Mouse (Mus musculus): ENCODE measurements around the gene Srbd1. TPM values are rescaled to one million over a fixed set of nuclear protein-coding genes. Genes with fewer than 3 reads are reported as not detected.
A peak's percentile ranks its signal among the peaks of the same experiment; 100 is the strongest.

Gene Srbd1
- polyA plus RNA-seq, 1 experiment from 2014 or later: 12.0 TPM

DNA sequence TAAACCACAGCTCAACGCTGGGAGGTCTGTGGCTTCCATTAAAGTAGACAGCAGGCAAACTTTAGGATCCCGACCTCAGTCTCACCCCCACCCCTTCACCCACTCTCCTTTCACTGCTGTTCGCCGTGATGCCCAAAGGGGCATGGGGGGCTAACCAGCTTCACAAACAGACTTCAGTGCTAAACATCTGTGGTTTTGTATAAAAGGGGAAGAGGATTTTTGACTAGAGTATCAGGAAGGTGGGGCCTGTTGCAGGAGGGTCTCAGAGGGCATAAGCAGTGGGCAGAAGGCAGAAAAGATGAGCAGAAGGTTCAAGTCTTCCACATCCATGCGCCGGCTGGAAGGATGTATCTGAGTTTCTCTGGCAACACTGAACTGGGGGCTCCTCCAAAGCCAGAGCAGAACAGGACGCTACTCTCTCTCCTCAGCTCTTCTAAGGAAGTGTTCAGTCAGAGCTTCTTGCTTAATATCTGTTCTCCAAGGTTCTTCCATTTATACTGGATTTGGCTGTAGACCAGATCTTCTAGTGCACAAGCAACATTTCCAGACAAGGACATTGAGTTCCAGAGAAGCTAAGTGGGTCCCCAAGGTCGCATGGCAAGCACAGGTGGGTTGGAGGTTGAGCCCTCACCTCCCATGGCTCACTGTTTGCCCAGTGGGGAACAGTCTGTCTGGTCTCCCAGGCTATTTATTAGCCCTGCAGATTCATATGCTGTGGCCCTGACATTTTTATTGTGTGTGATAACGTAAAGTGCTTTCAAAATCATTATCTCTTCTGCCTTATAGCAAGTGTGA is 25.4 kb upstream of the Srbd1 start:
- WGBS: 57% methylated on average over 9 of the region's 9 CpGs
- peak overlapping the region; percentile 18; the same call in 1 of the 2 replicates for H3K9ac ChIP-seq (ENCODE audit: low read length)
- no peaks in the 10 kb centered on the region for H3K9me3 ChIP-seq (ENCODE audit: control insufficient read depth, low read length)
- no peaks in the 10 kb centered on the region for H3K27me3 ChIP-seq (ENCODE audit: control insufficient read depth, insufficient read depth, low read length)
- ATAC-seq (ENCODE audit: insufficient read depth, low FRiP score, low TSS enrichment) (no peak), DNase-seq (ENCODE audit: low spot score) (no peak)
- H3K27ac ChIP-seq (ENCODE audit: low read depth, low read length): no peak overlapping the region
- peak overlapping the region; percentile 98 for H3K4me2 ChIP-seq (ENCODE audit: low read depth)
- peaks cover 21% of the 10 kb centered on the region for H3K4me1 ChIP-seq (ENCODE audit: control insufficient read depth, insufficient read depth, low read length)
- H3K4me3 ChIP-seq (ENCODE audit: low read depth, low read length): peak overlapping the region; percentile 75
- no peaks in the 10 kb centered on the region for H3K36me3 ChIP-seq (ENCODE audit: control insufficient read depth, insufficient read depth, low read length)

DNA sequence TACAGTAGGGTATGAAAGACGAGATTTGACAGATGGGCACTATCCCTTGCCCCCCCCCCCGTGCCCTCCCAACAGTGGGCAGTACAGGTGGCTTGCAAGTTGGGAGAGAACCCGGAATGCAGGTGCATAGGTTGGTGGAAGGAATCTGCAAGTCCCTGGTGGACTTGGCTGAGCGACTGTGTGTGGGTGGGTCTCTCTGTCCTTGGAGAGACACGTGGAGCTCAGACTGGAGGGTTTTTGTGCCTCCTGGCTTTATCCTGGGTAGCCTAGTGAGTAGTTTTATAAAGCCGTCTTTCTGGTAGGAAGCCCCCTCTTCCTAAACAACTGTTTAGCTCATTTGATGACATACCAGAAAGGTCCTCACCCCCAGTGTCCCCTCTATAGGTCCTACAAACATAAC is 24.1 kb upstream of the Srbd1 start:
- Histone ChIP-seq H3K36me3 (ENCODE audit: control insufficient read depth, insufficient read depth, low read length) (no peaks in the 10 kb centered on the region), H3K27me3 (ENCODE audit: control insufficient read depth, insufficient read depth, low read length) (no peaks in the 10 kb centered on the region), H3K27ac (ENCODE audit: low read depth, low read length) (no peak overlapping the region; the same call in 1 of the 2 replicates), H3K9me3 (ENCODE audit: control insufficient read depth, low read length) (no peaks in the 10 kb centered on the region), H3K4me2 (ENCODE audit: low read depth) (peak overlapping the region; percentile 98), H3K9ac (ENCODE audit: low read length) (peak overlapping the region; percentile 81), H3K4me1 (ENCODE audit: control insufficient read depth, insufficient read depth, low read length) (peaks cover 21% of the 10 kb centered on the region), H3K4me3 (ENCODE audit: low read depth, low read length) (peak overlapping the region; percentile 75)
- DNase-seq (ENCODE audit: low spot score) (no peak), ATAC-seq (ENCODE audit: insufficient read depth, low FRiP score, low TSS enrichment) (no peak)
- 21% methylated on average over 6 of the region's 6 CpGs for WGBS

DNA sequence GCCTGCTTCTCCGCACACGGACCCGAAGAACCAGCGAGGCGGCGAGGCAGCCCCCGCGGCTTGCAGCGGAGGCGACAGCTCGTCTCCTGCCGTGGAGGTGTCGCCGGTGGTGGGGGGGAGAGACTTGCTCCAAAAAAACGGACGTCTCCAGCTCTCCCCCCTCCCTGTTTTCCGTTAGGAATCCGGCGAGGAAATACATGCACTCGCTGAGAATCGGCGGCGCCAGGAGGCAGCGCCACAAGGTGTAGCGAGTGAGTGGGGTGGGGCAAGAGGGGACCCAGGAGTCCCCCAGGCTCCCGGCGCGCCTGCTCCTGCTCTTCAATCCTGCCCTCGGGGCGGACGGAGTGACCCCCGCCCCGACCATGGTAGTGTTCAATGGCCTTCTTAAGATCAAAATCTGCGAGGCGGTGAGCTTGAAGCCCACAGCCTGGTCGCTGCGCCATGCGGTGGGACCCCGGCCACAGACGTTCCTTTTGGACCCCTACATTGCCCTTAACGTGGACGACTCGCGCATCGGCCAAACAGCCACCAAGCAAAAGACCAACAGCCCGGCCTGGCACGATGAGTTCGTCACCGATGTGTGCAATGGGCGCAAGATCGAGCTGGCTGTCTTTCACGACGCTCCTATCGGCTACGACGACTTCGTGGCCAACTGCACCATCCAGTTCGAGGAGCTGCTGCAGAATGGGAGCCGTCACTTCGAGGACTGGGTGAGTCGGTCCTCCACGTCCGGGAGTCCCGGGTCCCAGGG is 23.4 kb upstream of the Srbd1 start:
- H3K27ac ChIP-seq (ENCODE audit: low read depth, low read length): peak overlapping the region; percentile 96
- H3K9ac ChIP-seq (ENCODE audit: low read length): peak overlapping the region; percentile 81
- H3K4me2 ChIP-seq (ENCODE audit: low read depth): peak overlapping the region; percentile 98
- under 1% methylated on average over 64 of the region's 64 CpGs for whole genome bisulfite sequencing
- H3K9me3 ChIP-seq (ENCODE audit: control insufficient read depth, low read length): no peaks in the 10 kb centered on the region
- H3K27me3 ChIP-seq (ENCODE audit: control insufficient read depth, insufficient read depth, low read length): no peaks in the 10 kb centered on the region
- peaks cover 21% of the 10 kb centered on the region for H3K4me1 ChIP-seq (ENCODE audit: control insufficient read depth, insufficient read depth, low read length)
- H3K36me3 ChIP-seq (ENCODE audit: control insufficient read depth, insufficient read depth, low read length): no peaks in the 10 kb centered on the region
- DNase-seq (ENCODE audit: low spot score): peak; percentile 54
- ATAC-seq (ENCODE audit: insufficient read depth, low FRiP score, low TSS enrichment): 0 out of 2 replicates have a peak, but pooled peaks have one; percentile 2
- peak overlapping the region; percentile 75 for H3K4me3 ChIP-seq (ENCODE audit: low read depth, low read length)

GRCm38 (mm10) chr17:86167320-86168230 is 22.6 kb upstream of the Srbd1 start, which contains the start of gene Prkce:
Gene Prkce (plus strand): TSS chr17:86167785.
- H3K27ac ChIP-seq (ENCODE audit: low read depth, low read length): peak within 1 kb of the TSS; percentile 96
- no peaks in the 10 kb centered on the region for H3K27me3 ChIP-seq (ENCODE audit: control insufficient read depth, insufficient read depth, low read length)
- H3K9me3 ChIP-seq (ENCODE audit: control insufficient read depth, low read length): no peaks in the 10 kb centered on the region
- under 1% methylated on average over 70 of the region's 115 CpGs for WGBS
- DNase-seq (ENCODE audit: low spot score) (peak; percentile 88), ATAC-seq (ENCODE audit: insufficient read depth, low FRiP score, low TSS enrichment) (peak; percentile 71)
- H3K4me2 ChIP-seq (ENCODE audit: low read depth): peak within 1 kb of the TSS; percentile 98
- peak within 1 kb of the TSS; percentile 75 for H3K4me3 ChIP-seq (ENCODE audit: low read depth, low read length)
- H3K9ac ChIP-seq (ENCODE audit: low read length): peak within 1 kb of the TSS; percentile 81
- no peaks in the 10 kb centered on the region for H3K36me3 ChIP-seq (ENCODE audit: control insufficient read depth, insufficient read depth, low read length)
- H3K4me1 ChIP-seq (ENCODE audit: control insufficient read depth, insufficient read depth, low read length): peaks cover 21% of the 10 kb centered on the region

DNA sequence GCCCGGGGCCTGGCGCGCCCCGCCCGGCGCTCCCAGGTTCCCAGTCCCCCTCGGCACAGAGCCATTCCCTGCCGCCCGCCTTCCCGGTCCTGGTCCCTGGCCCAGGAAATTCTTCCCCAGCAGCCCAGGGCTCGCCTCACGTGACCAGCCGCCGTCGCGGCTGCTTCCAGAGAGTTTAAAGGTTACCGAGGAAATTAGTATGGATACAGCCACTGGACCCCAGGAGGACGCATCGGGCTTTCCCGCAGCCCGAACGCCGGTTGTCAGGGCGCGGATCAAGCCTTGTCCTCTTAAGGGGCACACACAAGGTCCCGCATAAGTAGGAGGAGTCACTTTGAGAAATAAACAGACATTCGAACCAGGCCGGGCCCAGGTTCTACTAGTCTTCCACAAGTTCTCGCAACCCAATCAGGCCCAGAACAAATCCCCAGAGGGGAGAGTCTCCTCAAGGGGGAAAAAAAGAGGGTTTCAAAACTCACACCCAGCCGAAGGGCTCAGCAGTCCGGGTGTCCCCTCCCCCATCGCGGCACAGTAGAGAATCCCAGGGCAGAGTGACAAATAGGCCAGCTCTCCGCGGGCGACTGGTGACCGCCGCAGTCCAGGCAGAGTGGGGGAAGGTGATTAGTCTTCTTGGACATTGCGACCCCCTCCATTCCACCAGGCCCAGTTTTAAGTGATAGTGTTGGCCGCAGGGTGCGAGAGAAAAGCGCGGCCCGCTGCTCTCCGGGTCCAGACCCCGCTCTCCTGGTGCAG is 21.8 kb upstream of the Srbd1 start:
- Histone ChIP-seq H3K9ac (ENCODE audit: low read length) (peak overlapping the region; percentile 81), H3K4me3 (ENCODE audit: low read depth, low read length) (peak overlapping the region; percentile 75), H3K36me3 (ENCODE audit: control insufficient read depth, insufficient read depth, low read length) (no peaks in the 10 kb centered on the region), H3K9me3 (ENCODE audit: control insufficient read depth, low read length) (no peaks in the 10 kb centered on the region), H3K27ac (ENCODE audit: low read depth, low read length) (peak overlapping the region; percentile 96), H3K4me2 (ENCODE audit: low read depth) (peak overlapping the region; percentile 98), H3K27me3 (ENCODE audit: control insufficient read depth, insufficient read depth, low read length) (no peaks in the 10 kb centered on the region), H3K4me1 (ENCODE audit: control insufficient read depth, insufficient read depth, low read length) (peaks cover 21% of the 10 kb centered on the region)
- WGBS: under 1% methylated on average over 46 of the region's 46 CpGs
- DNase-seq (ENCODE audit: low spot score): peak; percentile 78
- peak; percentile 68 for ATAC-seq (ENCODE audit: insufficient read depth, low FRiP score, low TSS enrichment)

GRCm38 (mm10) chr17:86166051-86166566 is 21.1 kb upstream of the Srbd1 start:
- peak overlapping the region; percentile 98 for H3K4me2 ChIP-seq (ENCODE audit: low read depth)
- peak overlapping the region; percentile 81 for H3K9ac ChIP-seq (ENCODE audit: low read length)
- H3K4me3 ChIP-seq (ENCODE audit: low read depth, low read length): peak overlapping the region; percentile 75
- DNase-seq (ENCODE audit: low spot score) (no peak), ATAC-seq (ENCODE audit: insufficient read depth, low FRiP score, low TSS enrichment) (no peak)
- H3K36me3 ChIP-seq (ENCODE audit: control insufficient read depth, insufficient read depth, low read length): no peaks in the 10 kb centered on the region
- peaks cover 21% of the 10 kb centered on the region for H3K4me1 ChIP-seq (ENCODE audit: control insufficient read depth, insufficient read depth, low read length)
- peak overlapping the region; percentile 96 for H3K27ac ChIP-seq (ENCODE audit: low read depth, low read length)
- 3% methylated on average over 19 of the region's 19 CpGs for WGBS
- H3K27me3 ChIP-seq (ENCODE audit: control insufficient read depth, insufficient read depth, low read length): no peaks in the 10 kb centered on the region
- H3K9me3 ChIP-seq (ENCODE audit: control insufficient read depth, low read length): no peaks in the 10 kb centered on the region

DNA sequence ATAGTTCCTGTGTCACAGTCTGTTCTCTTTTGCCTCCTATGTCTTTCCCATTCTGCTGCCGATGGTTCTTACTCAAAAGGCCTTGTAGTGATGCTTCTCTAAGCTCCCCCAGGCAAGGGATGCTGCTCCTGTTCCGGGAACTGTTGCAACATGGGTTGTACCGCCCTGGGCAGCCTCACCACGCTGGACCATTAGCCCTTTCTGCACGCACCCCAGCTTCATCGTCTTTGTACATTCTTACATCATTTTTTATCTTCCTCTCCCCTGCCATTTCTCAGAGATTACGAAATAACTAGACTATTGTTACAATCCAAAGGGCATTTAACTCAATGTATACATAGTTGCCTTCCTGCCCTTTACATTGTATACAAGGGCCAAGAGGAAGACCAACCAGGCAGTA is 19.4 kb upstream of the Srbd1 start:
- Histone ChIP-seq H3K27ac (ENCODE audit: low read depth, low read length) (no peak overlapping the region), H3K36me3 (ENCODE audit: control insufficient read depth, insufficient read depth, low read length) (no peaks in the 10 kb centered on the region), H3K4me3 (ENCODE audit: low read depth, low read length) (no peak overlapping the region), H3K27me3 (ENCODE audit: control insufficient read depth, insufficient read depth, low read length) (no peaks in the 10 kb centered on the region), H3K4me2 (ENCODE audit: low read depth) (no peak overlapping the region), H3K9ac (ENCODE audit: low read length) (no peak overlapping the region), H3K9me3 (ENCODE audit: control insufficient read depth, low read length) (no peaks in the 10 kb centered on the region), H3K4me1 (ENCODE audit: control insufficient read depth, insufficient read depth, low read length) (peaks cover 6% of the 10 kb centered on the region)
- WGBS: 83% methylated on average over 7 of the region's 7 CpGs
- ATAC-seq (ENCODE audit: insufficient read depth, low FRiP score, low TSS enrichment) (no peak), DNase-seq (ENCODE audit: low spot score) (no peak)

Measured in neural tube, embryonic 11.5 days (tissue).